Mouse (Mus musculus): Measurements from ENCODE around the gene Srebf1. TPM values are rescaled to one million over a fixed set of nuclear protein-coding genes. Genes with fewer than 3 reads are reported as not detected.

Srebf1 gene
- total RNA-seq, 2 experiments from 2014 or later, result 40.2 to 42.6 TPM

DNA sequence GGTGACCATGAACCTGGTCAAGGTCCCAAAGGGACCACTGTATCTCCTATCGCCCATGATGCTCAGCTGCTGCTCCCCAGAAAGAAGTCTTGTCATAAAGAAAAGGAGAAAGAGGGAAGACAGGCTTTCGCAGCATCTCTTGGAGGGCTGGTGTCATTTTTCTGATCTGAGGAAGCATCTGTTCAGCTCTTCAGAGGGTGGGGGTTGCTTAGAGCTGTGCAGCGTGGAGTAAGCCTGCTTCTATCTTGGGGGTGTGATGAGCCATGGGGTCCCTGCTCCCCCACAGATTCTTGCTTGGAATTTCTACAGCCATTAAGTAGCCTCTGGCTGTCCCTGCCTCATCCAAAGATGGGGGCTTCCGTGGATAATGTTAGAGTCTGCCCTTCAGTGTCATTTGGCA lies 64.1 kb downstream of the Srebf1 start:
- intact Hi-C loops (cut with DNase I), result no loop called here
- no peak for DNase-seq

DNA sequence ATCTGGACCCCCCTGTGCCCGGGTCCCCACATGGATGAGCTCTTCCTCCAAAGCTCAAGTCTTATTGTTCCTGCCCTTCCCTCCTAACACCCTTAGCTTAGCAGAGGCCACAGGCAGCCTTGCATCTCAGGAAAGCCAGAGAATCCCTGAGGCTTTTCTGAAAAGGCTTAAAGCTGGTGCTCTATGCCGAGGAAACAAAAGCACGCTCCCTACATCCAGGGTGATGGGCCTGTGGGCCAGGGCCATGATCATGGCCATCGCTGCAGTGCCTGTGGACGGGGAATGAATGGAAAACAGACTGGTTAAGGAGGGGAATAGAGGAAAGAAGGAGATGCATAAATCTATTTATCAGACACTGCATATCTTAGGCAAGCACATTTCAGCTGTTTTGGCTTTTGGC lies 66.7 kb downstream of the Srebf1 start:
- intact Hi-C loops (cut with DNase I), result no loop called here
- DNase-seq, result no peak

DNA sequence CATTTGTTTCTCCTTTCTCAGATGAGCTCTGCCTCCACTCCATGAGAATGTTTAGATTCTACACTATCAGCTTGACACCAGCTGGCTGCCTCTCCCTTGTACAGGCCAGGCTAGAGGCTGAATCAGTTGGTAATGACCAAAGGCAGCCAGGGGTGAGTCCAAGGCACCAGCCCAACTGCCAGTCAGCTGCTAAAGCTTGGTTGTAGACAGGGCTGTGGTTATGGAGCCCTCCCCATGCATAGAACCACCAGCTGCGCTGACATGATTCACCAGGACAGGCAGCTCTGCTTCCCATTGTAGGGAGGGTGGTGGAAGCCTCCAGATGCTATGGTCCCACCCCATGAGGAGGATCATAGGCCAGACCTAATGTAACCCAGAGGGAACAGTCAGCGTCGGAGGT lies 68.4 kb downstream of the Srebf1 start:
- no peak for DNase-seq
- intact Hi-C loops (cut with DNase I), result no loop called here

DNA sequence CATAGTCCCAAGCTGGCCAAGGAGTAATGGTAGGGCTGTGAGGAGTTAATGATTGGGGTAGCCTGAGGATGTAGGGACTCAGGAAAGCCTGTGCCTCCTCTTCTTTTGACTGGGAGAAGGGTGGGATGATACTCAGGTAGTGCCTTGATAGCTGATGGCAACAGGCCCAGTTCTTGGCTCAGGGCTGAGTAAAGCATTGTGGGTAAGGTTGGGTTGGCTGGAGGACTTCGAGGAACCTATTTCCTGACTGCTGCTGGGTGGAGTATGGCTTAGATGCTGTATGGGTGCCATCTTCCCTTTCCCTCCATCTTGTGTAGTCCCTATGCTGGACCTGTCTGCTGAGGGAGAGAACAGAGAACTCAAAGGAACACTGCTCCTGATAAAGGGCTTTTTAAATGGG lies 70.0 kb downstream of the Srebf1 start:
- DNase-seq, result no peak
- intact Hi-C loops (cut with DNase I), result no loop called here

DNA sequence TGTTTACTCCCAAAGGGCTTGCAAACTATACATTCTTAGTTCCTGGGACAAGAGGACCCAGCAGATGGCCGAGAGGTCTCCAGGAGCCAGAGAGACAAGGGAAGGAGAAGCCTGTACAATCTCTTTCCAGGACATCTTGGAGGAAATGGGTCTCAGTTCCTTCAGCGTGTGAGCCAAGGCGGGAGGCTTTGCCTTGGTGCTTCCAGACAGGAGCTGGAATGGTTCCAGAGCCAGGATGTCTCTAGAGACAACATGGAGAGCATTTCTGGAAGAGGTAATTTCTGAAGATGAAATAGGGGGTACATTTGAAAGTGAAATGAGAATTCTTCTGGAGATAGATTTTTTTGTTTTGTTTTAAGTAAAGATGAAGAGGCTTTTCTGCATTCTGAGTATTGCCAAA lies 71.7 kb downstream of the Srebf1 start:
- DNase-seq, result no peak
- intact Hi-C loops (cut with DNase I), result no loop called here

Small RNAs within 50 kb of the gene (microRNA-seq; reads per million reads assigned to microRNA genes)
- gene Mir6921, result 0 to 0.35 reads per million in 2 experiments
- 0.35 to 0.95 reads per million in 2 experiments for gene Mir6922

Other genes starting within 250 kb of the Srebf1 start
- gene Pemt, start 176.1 kb downstream of the Srebf1 start, total RNA-seq (2021), result 1 to 10 TPM in 1 of 2 experiments, under 1 TPM in 1; 0.77 to 2.5 TPM
- 10 to 100 TPM; 44.6 to 45.7 TPM for gene Rai1, start 117.6 kb downstream of the Srebf1 start, total RNA-seq (2021)
- 100 to 1,000 TPM in 1 of 2 experiments, 10 to 100 TPM in 1; 97.3 to 100 TPM for gene Tom1l2, start 130.3 kb upstream of the Srebf1 start, total RNA-seq (2021)
- 1 to 10 TPM; 1.6 to 2.3 TPM for gene Drc3, start 130.7 kb upstream of the Srebf1 start, total RNA-seq (2021)
- gene Gid4, start 194.6 kb upstream of the Srebf1 start, total RNA-seq (2021), result 10 to 100 TPM; 25.7 to 31.8 TPM
- gene Atpaf2, start 195.9 kb upstream of the Srebf1 start, total RNA-seq (2021), result 10 to 100 TPM; 43.8 to 55.5 TPM
- gene Drg2, start 232.0 kb upstream of the Srebf1 start, total RNA-seq (2021), result 10 to 100 TPM; 37.8 to 41.1 TPM
- gene Myo15, start 246.8 kb upstream of the Srebf1 start, total RNA-seq (2021), result under 1 TPM; 0.07 TPM